Mouse (Mus musculus) small intestine, adult 2 months (tissue): ENCODE results near the gene Gm4631. TPM values are rescaled to one million over a fixed set of nuclear protein-coding genes. Genes with fewer than 3 reads are reported as not detected.
"Not testable (repeated sequence)": the region's sequence is repeated elsewhere in the genome, so short reads cannot be mapped to it uniquely, and the experiment has no call there.

Source experiments
- H3K27ac ChIP-seq: fragments of 200-500 bp; 2 replicates; pipeline ENCODE4 v1.5.1; 2012; ENCODE audit warnings: low read depth, low read length, control low read depth, inconsistent platforms; ENCODE audit not compliant: insufficient read depth
- H3K27me3 ChIP-seq: fragments of 200-500 bp; 2 replicates; pipeline ENCODE4 v1.6.1; 2012; ENCODE audit warnings: mild to moderate bottlenecking, moderate library complexity, low read length, inconsistent platforms; ENCODE audit not compliant: control insufficient read depth, insufficient read depth
- H3K36me3 ChIP-seq: fragments of 200-500 bp; 2 replicates; pipeline ENCODE4 v1.6.1; 2012; ENCODE audit warnings: mild to moderate bottlenecking, low read length, control low read depth, inconsistent platforms; ENCODE audit not compliant: control insufficient read depth, insufficient read depth
- H3K4me1 ChIP-seq: fragments of 200-500 bp; 2 replicates; pipeline ENCODE4 v1.6.1; 2012; ENCODE audit warnings: low read length, inconsistent platforms, mixed read lengths; ENCODE audit not compliant: control insufficient read depth, insufficient read depth, insufficient read length
- H3K4me3 ChIP-seq: fragments of 200-500 bp; 2 replicates; pipeline ENCODE4 v1.5.1; 2012; ENCODE audit warnings: low read depth, mild to moderate bottlenecking, control low read depth, inconsistent platforms, low read length, moderate library complexity
- WGBS: fragments of 180-500 bp; shearing (Covaris S2); methylation state at CpG from one replicate; pipeline ENCODE4 v1.1.7; 2018; 5-methylcytosine and 5-hydroxymethylcytosine counted together
- polyA plus RNA-seq: library from polyadenylated mRNA; depleted of rRNA; stranded (reverse); fragments of >200 nt; gene quantifications from 2 replicates; pipeline ENCODE4 v1.2.3, GENCODE M21; 2012; rRNA removed

Gm4631 gene
- 0.14 and 0.27 TPM in 2 replicates for polyA plus RNA-seq

GRCm38 (mm10) chr2:175338097-175338496 is at the start of gene Gm4631:
Gm4631 (minus strand) TSS chr2:175338197.
- not testable (repeated sequence) for H3K27me3 ChIP-seq, H3K36me3 ChIP-seq, H3K4me3 ChIP-seq, H3K27ac ChIP-seq, H3K4me1 ChIP-seq
- whole genome bisulfite sequencing: no CpG with 5 or more reads among the region's 8 CpGs

- not testable (repeated sequence) for H3K4me3 ChIP-seq, H3K27ac ChIP-seq, H3K4me1 ChIP-seq, H3K27me3 ChIP-seq, H3K36me3 ChIP-seq
- WGBS: no CpG with 5 or more reads among the region's 6 CpGs
Measured at GRCm38 (mm10) chr2:175372136-175372535, 34.1 kb upstream of the Gm4631 start, which contains the start of gene Zfp968. Zfp968 (plus strand) TSS chr2:175372436.

GRCm38 (mm10) chr2:175274825-175275224 is 63.2 kb downstream of the Gm4631 start, which contains the start of gene Gm14440:
Gm14440 (plus strand) TSS chr2:175275125.
- H3K4me1 ChIP-seq, H3K4me3 ChIP-seq, H3K36me3 ChIP-seq, H3K27me3 ChIP-seq, H3K27ac ChIP-seq: not testable (repeated sequence)
- WGBS: no CpG with 5 or more reads among the region's 6 CpGs

Other genes starting within 250 kb of the Gm4631 start
- not detected in 2 replicates for gene Gm14399, start 196.2 kb downstream of the Gm4631 start, polyA plus RNA-seq
- gene Gm14443, start 162.3 kb downstream of the Gm4631 start, polyA plus RNA-seq: 0.03 TPM in 1 of 2 replicates, not detected in the other
- 0.79 and 1.1 TPM in 2 replicates for gene Gm14391, start 131.3 kb downstream of the Gm4631 start, polyA plus RNA-seq
- not detected in 2 replicates for gene Gm14440, start 63.1 kb downstream of the Gm4631 start, polyA plus RNA-seq
- 0.27 TPM in 1 of 2 replicates, not detected in the other for gene Zfp968, start 34.2 kb upstream of the Gm4631 start, polyA plus RNA-seq
- gene Gm4724, start 97.6 kb upstream of the Gm4631 start, polyA plus RNA-seq: 1.3 TPM in 2 replicates
- not detected in 2 replicates for gene Zfp965, start 131.8 kb upstream of the Gm4631 start, polyA plus RNA-seq